Mouse (Mus musculus) frontal cortex, postnatal 36 days (tissue): ENCODE measurements around the gene Fam205a1.
"Not testable (repeated sequence)": the region's sequence is repeated elsewhere in the genome, so short reads cannot be mapped to it uniquely, and the experiment has no call there.

Source experiments
- DNase-seq, 2 experiments: peaks; one replicate each; pipeline ENCODE4 v3.0.0; 2022; ENCODE audit warnings: low spot score in 2 of 2

Gene Fam205a1

DNA sequence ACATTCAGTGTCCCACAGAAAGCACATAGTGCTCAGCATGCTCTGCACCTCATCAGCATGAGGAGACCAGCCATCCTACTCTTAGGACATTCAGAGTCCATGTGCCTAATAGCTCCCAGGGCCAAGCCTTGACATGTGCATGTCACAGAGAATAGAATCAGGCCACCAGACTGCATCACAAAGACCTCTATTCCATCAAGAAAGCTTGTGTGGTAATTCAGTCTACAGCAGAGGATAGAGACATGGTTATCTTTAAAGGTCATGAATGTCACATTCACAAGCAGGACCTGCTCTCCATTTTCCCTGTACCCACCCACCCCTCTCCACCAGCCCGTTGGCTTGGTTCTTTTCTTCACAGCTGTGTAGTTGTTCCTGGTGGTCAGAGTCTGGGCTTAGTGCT is at the start of gene Fam205a1:
Gene Fam205a1 (minus strand): TSS at position 101 of the 400 bp plus-strand sequence.
- not testable (repeated sequence) for DNase-seq

DNA sequence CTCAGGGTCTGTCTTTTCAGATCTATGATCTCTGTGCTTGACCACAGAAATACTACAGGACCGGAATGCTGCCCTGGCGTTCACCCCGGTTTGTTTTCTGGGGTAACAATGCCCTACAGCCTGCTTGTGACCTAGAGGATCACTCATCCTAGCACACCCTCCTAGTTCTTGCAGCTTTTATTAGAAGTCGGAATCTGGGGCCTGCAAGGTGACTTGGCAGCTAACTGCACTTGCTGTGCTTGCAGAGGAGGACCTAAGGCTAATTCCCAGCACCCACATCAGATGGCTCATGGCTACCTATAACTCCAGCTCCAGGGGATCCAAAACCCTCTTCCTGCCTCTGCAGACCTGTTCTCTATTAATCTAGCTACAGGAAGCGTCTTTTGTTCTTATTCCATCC is 49.0 kb upstream of the Fam205a1 start:
- no peak for DNase-seq

DNA sequence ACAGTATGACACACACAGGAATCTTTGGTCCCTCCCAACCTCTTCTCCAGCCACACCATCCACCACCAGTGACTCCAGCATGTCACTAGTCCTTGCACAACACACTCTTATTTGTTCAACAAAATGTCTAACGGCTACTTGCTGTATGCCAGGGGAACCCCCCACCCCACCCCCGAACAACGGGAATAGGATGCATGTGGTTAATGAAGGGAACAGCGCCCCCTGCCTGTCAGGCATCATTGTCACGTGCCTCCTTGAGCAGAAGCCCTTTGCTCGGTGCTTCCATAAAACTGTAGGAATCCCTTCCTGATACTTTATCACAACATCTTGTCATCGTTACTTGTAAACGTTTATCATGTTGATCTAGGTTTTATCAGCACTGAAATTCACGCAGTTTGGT is 48.5 kb upstream of the Fam205a1 start:
- DNase-seq = no peak

DNA sequence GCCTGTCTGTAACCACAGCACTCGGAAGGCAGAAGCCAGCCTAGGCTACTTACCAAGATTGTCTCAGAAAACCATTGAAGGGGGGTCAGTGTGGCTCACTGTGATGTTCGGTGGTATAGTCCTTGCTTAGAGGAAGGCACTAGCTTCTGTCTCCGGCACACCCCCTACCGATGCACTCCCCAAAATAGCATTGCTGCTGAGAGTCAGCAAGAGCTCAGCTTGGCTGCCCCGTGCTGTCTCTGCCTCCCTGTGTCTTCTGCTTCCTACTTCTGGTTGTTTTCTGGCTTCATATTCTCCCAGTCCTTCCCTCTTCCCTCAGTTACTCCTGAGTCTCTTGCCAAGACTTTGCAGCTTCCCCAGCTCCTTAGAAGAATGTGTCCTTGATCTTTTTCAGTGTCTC is 47.2 kb upstream of the Fam205a1 start:
- peak in 1 of 2 experiments; percentile 74 for DNase-seq

DNA sequence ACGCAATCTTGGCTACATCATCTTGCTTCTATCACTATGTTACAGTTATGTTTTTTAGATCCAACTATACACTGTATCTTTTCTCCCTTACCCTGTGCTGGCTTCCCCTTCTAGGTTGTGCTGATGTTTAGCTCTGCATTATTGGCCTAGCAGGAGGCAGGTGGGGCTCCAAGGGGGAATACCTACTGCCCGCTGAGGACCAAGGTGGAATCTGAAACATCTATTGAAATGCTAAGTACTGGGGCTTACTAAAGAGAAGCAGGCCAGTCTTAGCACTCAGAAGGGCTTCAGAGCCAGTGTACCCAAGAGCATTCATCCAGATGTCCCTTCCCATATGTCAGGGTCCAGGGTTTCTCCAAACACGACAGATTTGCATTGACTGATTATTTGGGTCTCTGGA is 45.2 kb upstream of the Fam205a1 start:
- DNase-seq = no peak

DNA sequence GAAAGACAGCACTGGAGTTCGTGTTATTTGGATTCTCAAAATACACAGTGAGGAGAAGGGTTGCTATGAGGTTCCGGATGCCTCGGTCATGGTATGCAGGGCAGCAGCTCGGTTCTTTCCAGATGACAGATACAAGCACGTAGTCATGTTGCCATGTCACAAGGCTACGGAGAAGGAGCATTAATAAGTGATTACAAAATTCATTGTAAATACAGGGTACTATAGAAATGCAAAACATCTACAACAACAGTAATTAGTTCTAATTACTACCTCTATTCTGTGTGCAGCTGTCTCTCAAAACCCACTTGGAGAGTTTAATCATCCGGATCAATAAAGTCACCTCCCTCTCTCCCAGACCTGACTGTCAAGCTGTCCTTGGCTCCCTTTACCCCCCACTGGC is 41.4 kb upstream of the Fam205a1 start:
- DNase-seq = no peak

DNA sequence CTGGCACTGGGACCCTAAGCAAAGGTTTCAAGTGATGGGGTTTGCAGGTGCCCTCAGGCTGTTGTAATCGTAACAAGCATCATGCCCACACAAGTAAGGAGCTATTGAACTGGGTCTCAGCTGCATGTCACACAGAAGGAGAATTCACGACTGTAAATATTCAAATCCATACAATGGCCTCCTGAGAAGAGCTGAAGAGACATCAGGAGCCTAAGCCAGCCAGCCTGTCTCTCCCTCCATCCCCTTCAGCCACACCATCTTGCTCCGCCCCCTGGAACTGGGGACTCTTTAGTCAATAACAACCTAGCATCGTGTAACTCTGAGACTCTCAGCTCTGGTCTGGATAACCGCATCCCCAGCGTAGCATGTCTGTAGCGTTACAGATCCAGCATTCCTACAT is 37.5 kb upstream of the Fam205a1 start:
- no peak for DNase-seq

DNA sequence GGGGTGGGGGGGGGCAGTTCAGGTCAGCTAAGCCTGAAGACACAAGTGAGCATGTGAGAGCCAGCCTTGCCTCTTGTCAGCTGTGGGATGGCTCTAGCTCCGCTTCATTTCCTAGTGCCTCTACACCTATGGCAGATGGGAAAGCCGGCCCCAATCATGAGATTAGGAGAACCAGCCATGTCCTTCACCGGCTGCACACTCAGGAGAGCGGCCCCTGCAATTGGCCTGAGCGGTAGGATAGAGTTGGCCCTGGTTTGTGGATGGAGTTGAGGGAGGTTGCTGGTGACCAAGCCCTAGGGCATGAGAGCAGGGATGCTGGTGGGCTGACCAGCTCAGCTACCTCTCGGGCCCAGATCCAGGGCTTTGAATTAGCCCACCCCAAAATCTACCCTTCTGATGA is 35.1 kb upstream of the Fam205a1 start:
- DNase-seq = no peak

DNA sequence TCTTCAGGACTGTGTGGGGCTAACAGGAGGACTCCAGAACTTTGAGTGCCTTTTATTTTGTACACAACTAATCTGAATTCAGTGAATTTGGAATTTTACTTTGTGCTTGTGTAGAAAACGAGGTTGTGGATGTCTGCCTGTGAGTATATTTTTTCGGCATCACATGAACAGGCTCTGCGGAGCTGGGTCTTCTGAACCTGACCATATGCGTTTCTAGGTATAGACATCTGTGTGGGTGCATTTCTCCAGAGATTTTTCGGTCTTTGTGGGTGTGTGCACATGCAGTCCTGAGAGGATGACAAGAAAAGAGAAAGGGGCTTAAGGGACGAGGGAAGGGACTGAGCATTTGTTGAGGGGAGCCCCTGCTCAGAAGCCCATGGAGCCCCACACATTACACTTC is 33.2 kb upstream of the Fam205a1 start:
- DNase-seq = peak; percentile 40 to 79

DNA sequence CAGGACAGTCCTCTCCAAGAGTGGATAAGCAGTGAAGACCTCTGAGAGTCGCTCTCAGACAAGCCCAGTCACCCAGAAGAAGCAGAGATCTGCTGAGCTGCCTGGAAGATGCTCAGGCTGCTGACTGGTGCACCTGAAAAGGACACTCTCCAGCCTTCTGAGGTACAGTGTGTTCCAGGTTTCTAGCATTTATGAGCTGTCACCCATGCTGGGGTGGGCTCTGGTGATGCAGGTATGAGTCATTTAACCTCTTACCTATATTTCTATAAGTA is 26.9 kb upstream of the Fam205a1 start:
- no peak for DNase-seq

DNA sequence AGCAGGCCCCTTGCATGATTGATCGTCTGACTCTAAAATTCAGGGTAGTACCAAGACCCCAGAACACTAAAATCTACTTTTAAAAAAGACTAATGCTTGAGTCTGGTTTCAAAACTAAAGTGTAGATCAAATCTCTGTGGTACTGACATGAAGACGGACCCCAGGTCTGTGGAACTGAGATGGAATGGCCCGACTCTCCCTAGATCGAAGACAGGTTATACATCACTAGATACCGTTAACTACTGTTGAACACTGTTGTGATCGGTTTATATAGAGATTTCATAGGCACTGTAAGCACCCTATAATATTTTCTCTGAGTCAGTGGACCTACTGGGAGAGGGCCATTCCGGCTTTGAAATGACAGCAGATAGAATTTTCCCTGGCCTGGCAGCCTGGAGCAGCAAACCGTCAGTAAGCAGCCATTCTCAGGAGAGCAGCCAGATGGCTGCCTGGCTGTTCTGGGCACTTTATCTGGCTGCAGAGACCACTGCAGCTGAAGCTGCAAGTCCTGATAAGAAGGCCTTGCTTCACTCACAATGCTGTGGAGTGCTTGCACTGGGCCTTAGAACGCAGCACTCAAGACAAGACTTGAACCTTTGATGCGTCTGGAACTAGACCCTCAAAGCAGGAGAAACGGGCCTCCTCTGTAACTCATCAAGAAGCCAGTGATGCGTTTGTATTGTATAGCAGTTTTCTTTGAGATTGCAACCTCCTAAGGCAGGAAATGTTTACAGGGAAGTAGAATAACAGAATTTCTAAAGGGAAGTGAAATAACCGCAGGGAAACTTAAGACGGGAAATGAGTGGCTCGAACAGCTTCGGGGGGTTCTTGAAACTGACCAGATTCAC is 26.4 kb upstream of the Fam205a1 start:
- DNase-seq = no peak

DNA sequence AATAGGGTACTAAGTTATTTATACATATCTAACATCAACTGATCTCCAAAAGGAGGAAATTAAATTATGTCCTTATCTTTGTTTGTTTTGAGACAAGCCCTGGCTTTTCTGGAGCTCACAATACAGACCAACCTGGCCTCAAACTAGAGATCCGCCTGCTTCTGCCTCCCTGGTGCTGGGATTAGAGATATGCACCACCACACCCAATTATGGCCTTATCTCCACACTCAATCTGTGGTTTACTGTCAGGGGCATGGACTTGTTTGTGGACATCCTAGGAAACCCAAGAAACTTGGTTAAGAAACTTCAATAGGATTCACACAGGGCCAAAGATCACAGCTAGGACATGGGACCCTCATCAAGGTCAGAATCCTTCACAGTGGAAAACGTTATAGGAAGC is 24.0 kb upstream of the Fam205a1 start:
- DNase-seq = no peak

DNA sequence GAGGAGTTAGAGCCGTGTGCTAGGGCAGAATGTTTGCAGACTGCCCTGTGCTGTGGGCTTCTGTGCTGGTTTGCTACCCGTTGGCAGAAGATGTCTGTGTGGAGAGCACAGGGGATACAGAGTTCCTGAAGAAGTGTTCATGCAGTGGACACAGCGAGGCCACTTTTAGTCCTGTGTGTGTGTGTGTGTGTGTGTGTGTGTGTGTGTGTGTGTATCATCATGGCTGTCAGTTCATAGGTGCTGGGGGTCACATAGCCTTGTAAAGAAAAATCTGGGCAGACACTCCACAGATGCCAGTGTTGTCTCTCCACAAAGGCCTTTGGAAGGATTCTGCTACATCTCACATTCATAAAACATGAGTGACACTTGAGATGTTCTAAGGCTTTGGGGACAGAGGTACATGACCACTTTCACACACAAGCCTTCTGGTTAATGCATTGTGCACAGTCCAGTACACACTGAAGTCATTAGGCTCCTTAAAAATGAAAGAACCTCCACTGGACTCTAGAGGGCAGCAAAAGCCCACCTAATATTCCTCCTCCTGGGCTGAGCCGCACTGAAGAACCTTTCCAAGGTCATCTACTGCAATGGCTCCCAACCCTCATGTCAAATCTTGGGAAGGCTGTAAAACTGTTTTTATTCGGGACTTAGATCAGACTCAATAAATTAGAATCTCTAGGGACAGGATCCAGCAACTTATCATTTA is 23.1 kb upstream of the Fam205a1 start:
- DNase-seq = peak; percentile 45 to 66

DNA sequence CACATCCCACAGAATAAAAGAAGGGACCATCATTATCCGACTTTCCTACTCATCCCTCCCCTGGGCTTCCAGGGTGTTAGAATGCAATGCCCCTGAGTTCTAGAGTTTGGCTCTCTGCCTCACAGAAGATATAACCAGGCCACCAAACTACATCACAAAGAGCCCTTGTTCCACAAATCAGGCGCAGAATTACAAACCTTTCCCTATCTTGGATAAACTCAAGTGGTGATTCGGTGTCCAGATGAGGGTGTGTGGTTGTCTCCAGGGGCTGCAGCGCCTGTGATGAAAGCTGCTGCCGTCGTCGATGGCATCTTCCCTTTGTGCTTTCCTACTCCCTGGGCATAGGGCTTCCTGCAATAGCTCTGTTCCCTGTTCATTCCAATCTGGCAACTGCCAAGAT is 20.4 kb upstream of the Fam205a1 start, which contains the start of gene Fam205c:
Gene Fam205c (minus strand): TSS at position 101 of the 400 bp plus-strand sequence.
- DNase-seq = no peak

DNA sequence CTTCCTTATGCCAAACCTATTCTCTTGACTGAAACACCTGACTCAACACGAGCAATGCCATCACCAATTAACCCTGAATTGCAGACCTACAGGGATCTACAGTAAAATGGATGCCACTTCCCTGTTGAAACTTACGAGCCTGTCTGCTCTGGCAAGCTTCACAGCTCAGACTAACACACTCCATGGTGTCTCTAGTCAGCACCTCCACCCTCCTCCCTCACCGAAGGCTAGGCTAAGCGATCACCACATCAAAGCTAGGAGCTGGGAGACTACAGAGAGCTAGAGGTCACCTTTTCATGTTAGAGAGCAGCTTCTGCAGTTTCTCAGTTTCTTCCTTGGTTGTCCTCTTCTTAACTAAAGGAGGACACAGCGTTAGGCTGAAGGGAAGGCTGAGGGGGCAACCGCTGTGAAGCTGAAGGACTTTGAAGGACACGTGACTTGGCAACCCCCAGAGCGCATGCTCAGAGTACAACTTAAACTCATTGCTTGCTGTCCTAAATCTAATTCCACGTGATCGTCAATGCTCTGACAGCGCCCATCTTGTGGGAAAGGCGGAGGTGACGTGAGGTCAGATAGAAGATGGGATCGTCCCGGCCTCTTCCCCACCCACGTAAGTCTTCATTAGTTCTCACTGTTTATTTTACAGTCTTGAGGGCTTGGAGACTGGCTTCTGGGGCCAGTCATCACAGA is 19.2 kb upstream of the Fam205a1 start:
- no peak for DNase-seq

DNA sequence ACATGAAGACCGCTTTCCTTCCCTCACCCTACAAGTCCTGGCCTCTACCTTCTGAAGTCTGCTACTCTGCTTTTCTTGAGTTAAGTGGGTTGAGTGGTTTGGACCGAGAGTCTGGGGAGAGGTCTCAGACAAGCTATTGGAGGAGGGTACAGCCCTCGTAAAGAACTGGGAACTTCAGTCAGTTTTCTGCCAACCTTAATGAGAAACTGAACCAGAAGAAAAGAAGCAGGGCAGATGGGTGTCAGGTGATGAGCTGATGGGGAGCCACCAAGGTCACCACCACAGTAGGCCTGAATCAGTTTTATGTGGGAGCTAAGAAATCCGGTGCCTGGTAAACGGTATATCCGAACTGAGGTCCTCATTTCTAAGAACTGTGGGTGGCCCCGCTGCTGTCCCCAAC is 18.5 kb upstream of the Fam205a1 start:
- no peak for DNase-seq

DNA sequence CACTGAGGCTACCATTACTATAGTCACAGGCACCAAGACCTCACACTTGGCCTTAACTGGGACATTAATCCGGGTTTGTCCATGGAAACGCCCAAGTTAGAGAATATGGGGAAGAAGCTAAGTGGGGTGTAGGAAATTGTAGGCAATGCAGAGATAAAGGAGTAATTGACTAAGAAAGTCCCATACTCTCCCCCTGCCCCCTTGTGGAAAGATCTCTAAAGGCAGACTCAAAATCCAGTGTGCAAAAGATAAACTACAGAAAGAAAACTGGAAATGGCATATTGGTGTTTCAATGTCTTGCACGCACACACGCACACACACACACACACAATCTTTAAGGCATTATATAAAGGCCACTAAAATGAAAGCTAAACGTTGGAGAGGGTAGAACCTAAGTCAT is 17.1 kb upstream of the Fam205a1 start:
- DNase-seq = no peak

DNA sequence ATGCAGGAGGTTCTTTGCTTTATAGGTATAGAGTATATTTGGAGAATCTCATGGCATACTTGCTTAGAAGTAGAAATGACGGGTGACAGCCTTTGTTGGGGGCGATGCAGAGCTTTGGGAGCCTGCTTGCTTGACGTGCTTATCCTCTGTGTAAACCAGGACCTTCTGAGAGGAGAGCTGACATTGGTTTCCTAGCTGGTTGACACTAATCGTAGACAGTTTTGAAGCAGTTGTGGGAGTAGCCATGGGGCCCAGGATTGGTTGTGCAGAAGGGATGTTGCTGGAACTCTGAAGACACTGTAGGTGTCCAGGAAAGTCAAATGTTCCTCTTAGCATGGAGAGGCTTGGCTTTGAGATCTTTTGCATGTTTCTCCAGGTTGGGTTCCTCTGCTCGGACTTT is 14.5 kb upstream of the Fam205a1 start:
- no peak for DNase-seq

DNA sequence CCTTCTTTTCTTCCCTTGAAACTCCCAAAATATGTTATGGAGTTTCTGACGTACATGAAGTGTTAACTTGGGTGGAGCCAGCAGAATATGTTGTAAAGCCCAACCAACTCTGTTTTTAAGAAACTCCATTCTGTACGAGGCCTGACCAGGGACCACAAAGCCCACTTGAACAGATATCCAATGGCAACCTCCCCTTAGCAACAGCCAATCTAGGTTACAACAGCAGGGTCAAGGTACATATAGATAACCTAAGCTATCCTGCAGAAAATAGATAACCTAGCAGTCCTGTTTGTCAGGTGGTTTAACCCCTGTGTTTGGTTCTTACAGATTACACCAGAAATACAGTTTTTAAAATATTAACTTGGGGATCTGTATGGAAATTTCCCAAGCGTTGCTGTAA is 13.7 kb upstream of the Fam205a1 start:
- DNase-seq = no peak

DNA sequence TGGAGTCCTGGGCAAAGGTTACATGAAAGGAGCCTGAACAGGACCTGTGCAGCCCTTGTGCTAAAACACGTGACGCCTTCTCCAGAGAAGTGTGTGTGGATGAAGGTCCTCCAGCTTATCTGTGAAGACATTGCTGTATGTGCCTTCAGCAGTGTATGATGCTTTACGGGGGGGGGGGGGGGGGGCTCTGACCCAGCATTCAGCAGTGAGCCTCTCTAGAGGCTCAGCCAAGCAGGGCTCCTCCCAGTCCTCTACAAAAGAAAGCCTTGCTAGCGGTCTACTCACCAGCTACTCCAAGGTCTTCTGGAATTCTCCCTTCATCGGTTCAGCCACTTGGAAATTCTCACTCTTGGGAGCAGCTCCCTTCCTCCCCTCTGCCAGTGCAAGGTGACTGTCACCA is 9.8 kb upstream of the Fam205a1 start:
- not testable (repeated sequence) for DNase-seq

DNA sequence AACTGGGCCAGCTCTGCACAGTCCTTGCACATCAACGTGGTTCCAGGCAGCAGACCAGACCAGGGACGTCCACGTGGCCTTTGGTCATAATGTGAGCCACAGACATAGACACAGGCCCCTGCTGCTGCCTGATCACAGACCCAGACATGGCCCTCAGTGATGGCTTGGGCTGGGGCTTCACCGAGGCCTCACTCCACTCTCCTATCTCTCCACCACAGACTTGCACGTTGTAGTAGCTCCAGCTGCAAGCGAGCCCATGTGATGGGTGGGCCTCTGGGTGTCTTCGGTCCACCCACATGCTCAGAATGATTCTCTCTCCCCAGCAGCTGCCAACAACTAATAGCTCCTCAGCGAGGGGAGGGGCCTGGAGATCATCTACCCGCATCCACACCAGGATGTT is 6.8 kb upstream of the Fam205a1 start:
- not testable (repeated sequence) for DNase-seq

DNA sequence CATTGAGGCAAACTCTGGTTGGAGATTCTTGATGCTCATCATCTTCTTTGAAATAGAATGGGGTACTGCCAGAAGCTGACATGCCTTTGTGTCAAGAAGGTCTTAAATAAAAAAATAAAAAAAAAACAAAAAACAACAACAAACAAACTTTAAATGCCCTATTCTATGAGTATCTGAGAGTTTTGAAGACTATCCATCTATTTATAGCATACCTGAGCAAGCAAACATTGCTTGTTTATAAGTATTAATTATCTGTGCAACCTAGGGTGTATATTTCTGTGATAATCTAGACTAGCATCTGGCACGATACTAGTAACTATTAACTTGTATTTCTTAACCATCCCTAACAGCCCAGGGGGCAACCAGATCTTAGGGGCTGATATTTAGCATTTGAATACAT is 3.0 kb upstream of the Fam205a1 start, which contains the start of gene Gm12394:
Gene Gm12394 (minus strand): TSS at position 101 of the 400 bp plus-strand sequence.
- not testable (repeated sequence) for DNase-seq
